Mouse (Mus musculus) cortical plate, adult 2 months (tissue): Measurements from ENCODE around the gene Plppr3.

Source experiments
- CTCF ChIP-seq: fragments of 200-500 bp; IDR thresholded peaks from 2 replicates; pipeline ENCODE4 v1.5.1; 2011; ENCODE audit warnings: mild to moderate bottlenecking, control low read depth, low read length; ENCODE audit not compliant: insufficient read depth; ENCODE audit errors: extremely low read depth
- POLR2A ChIP-seq: fragments of 200-500 bp; IDR thresholded peaks from 2 replicates; pipeline ENCODE4 v1.6.1; 2011; ENCODE audit warnings: mild to moderate bottlenecking, low read length, control low read depth; ENCODE audit not compliant: insufficient read depth; ENCODE audit errors: extremely low read depth

DNA sequence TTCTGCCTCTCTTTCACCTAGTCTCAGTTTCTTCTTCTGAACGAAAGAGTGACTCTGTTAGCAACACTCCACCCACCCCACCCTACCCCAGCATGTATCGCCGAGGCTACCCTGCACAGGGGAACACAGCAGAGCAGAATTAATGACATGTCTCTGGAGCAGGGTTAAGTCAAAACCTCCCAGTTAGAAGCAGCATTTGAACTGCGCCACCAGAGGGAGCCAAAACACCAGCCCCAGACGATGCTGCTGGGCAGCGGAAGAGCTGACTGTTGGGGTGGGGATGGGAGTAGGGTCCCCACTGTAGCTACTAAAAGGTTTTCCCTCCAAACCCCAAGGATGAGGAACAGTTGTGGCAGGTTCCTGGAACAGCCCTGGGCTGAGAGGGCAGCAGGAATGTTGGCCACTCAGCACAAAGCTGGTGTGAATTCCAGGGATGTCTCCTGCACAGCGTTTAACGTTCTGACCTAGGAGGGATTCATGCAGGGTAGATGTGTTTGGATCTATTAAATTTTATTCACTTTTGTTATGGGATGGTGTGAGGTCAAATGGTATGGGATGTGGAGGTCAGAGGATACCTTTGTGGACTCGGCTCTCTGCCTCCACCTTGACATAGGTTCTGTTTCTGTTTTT lies 39.5 kb downstream of the Plppr3 start:
- peak; percentile 93 for TF ChIP-seq CTCF
- TF ChIP-seq POLR2A = no peak
